Mouse (Mus musculus): ENCODE measurements around the gene Otop2.

Otop2 gene

GRCm38 (mm10) chr11:115298160-115298559 lies 8.8 kb upstream of the Otop2 start:
- DNase-seq (ENCODE audit: low spot score) = no peak

DNA sequence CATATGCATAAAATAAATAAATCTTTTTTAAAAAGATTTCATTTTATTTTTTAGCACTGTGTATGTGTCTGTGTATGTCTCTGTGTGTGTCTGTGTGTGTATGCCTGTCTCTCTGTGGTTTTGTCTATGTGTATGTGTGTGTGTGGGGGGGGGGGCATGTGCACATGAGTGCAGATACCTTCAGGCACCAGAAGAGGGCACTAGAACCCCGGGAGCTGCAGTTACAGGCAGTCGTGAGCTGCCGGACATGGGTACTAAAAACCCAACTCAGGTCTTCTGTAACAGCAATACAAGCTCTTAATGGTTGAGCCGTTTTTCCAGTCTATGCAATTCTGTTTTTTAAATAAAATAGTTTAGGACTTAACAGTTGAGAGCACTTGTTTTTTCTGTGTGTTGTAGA lies 6.2 kb upstream of the Otop2 start:
- no peak for DNase-seq (ENCODE audit: low spot score)

- DNase-seq (ENCODE audit: low spot score) = no peak
These were observed 5.6 kb upstream of the Otop2 start for GRCm38 (mm10) chr11:115301351-115301750.

- no peak for DNase-seq (ENCODE audit: low spot score)
These were observed 3.8 kb upstream of the Otop2 start for GRCm38 (mm10) chr11:115303167-115303566.

DNA sequence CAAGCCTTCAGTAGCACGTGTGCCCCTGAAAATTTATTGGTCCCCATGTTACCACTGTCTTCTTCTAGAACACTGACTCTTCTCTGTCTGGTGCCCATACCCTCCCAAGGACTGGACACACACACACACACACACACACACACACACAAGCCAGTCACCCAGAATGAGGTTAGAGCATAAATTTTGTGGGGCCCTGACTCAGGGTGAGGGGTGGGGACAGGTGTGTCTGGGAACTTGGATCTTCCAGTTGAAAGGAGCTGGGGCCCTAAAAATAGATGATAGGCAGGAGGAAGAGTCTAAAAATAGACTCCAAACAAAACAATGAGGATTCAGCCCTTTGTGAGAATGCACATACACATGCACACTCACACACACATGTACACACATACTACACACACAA lies 1.8 kb downstream of the Otop2 start:
- no peak for DNase-seq (ENCODE audit: low spot score)

- no peak for DNase-seq (ENCODE audit: low spot score)
These were observed 7.3 kb downstream of the Otop2 start for GRCm38 (mm10) chr11:115314249-115314648.

DNA sequence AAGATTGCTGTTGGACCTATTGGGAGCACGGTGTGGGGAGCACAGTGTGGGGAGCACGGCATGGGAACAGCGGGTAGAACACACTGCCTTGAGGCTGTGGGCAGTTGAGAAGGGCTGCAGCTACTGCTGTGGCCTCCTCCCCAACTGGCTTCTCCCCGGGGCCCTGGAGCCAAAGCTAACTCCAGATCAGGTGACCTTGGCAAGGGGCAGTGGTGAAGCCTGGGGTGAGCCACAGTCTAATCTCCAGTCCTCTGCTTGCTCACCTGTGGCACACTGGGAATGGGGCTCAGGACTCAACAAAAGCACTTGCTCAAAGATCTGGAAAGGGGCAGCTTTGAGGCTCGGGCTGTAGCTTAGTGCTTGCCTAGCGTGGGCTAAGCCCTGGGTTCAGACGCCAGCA lies 10.2 kb downstream of the Otop2 start:
- no peak for DNase-seq (ENCODE audit: low spot score)

- DNase-seq (ENCODE audit: low spot score) = no peak
These were observed 11.5 kb downstream of the Otop2 start for GRCm38 (mm10) chr11:115318245-115319027.

DNA sequence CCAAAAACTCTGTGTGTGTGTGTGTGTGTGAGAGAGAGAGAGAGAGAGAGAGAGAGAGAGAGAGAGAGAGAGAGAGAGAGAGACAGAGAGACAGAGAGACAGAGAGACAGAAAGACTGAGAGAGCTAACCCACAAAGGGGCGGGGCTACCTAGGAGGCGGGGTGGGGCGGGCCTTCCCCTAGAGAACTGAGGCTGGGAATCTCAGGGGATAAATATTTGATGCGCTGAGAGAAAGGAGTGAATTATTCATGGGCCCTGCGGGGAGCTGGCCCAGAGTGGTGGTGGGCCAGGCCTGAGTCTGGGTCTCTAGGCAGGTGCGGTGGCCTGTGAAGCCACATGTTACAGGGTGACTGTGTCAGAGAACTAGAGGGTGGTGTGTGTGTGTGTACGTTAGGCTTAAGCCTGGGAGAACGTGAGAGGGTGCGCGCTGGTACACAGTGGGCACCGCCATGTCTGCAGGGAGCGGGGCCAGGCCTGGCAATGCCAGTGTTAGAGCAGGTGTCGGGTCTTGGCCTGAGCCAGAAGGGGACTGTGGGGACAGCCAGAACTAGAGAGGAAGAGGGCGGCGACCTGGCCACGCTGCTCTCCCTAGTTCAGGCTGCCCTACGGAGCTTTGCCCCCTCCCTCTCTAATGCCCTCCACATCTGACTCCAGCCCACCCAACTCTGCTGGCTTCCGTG lies 12.9 kb downstream of the Otop2 start:
- DNase-seq (ENCODE audit: low spot score) = no peak

- no peak for DNase-seq (ENCODE audit: low spot score)
These were observed 15.1 kb downstream of the Otop2 start, which contains the start of gene Ush1g for GRCm38 (mm10) chr11:115321906-115322693. Ush1g (minus strand) TSS chr11:115322041.

DNA sequence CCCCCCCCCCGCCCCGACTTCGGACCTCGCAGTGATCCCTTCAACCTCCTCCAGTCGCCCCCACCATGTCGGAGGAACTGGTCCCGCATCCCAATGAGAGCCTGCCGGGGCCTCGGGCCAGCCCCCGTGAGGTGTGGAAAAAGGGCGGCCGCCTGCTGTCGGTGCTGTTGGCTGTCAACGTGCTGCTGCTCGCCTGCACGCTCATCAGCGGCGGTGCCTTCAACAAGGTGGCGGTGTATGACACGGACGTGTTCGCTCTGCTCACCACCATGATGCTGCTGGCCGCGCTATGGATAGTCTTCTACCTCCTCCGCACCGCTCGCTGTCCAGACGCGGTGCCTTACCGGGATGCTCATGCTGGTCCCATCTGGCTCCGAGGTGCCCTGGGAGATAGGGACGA lies 16.4 kb downstream of the Otop2 start:
- DNase-seq (ENCODE audit: low spot score) = no peak

DNA sequence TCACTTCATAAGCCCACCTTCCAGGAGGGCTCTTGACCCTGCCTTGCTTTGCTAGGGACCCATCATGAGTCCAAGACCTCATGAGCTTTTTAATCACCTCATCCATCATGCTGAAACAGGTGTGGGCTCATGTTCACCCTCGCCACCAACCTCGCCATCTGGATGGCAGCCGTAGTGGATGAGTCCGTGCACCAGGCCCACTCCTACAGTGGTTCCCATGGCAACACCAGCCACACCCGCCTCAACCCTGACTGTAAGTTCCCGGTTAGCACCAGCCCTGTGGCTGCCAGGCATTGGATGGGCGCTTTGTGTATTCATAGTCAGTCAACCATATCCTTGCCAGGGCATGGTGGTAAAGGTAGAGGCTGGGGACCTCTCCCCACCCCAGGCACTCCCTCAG lies 19.8 kb downstream of the Otop2 start:
- no peak for DNase-seq (ENCODE audit: low spot score)

DNA sequence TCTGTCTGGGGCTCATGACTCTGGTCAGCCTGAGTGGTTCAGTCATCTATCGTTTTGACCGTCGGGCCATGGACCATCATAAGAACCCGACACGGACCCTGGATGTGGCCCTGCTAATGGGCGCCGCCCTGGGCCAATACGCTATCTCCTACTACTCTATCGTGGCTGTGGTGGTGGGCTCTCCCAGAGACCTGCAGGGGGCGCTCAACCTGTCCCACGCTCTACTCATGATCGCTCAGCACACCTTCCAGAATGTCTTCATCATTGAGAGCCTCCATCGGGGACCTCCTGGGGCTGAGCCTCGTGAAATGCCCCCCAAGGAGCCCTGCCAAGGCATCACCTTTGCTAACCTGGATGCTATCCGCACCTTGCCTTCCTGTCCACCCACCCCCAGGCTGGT lies 22.4 kb downstream of the Otop2 start:
- DNase-seq (ENCODE audit: low spot score) = no peak

GRCm38 (mm10) chr11:115334531-115334930 lies 27.6 kb downstream of the Otop2 start, which contains the start of gene Otop3:
Otop3 (plus strand) TSS chr11:115334731.
- no peak for DNase-seq (ENCODE audit: low spot score)

DNA sequence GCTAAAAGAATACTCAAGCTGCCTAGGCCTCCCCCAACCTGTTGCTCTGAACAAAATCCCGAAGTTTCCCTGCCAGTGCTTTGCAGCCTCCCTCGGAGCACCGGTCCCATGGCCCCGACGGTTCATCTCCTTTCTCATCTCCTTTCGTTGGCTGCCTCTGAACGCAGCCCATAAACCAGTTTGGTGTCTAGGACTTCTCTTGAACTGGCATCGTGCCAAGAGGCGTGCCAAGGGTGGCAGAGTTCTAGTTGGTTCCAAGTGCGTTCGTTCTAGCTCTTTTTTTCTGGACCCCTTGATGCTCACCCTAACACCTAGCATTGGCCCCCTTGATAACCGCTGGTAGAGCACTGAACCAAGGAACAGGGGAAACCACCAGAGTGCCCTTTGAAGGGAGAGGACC lies 28.3 kb downstream of the Otop2 start:
- DNase-seq (ENCODE audit: low spot score) = no peak

DNA sequence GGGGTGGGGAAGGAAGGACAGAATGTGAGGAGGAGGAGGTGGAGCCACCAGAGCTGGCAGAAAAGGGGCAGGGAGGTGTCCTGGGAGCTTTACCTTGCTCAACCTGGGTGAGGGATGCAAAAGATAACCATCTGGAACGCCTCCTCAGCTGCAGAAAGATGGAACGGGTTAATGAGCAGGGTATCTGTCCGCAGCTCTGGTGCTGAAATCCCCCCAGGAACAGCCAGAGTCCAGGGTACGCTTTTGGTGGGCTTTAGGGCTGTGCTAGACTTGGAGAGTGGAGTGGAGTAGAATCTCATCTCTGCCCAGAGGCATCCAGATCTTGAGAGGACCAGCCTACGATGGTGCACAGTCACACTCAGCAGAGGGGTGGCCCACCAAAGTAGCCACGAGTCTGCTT lies 29.2 kb downstream of the Otop2 start:
- DNase-seq (ENCODE audit: low spot score) = no peak

GRCm38 (mm10) chr11:115337350-115337749 lies 30.4 kb downstream of the Otop2 start:
- DNase-seq (ENCODE audit: low spot score) = no peak

- DNase-seq (ENCODE audit: low spot score) = no peak
These were observed 30.9 kb downstream of the Otop2 start for GRCm38 (mm10) chr11:115337826-115338225.

GRCm38 (mm10) chr11:115341246-115341645 lies 34.3 kb downstream of the Otop2 start:
- DNase-seq (ENCODE audit: low spot score) = no peak

DNA sequence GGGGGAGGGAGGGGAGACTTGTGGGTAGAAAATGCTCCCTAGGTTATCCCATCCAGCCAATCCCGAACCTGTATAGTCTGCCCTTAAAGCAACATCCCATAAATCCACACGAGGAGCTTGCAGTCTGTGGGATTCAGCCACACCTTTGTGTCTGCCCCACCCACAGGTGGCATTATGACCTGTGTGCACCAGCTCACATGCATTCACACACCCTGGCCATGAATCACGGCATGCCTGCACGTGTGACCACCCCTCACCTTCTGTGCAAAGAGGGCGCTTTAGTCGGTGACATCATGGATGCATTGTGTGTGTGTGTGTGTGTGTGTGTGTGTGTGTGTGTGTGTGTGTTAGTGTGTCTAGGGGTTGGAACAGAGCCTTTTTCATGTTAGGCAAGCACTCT lies 34.9 kb downstream of the Otop2 start:
- DNase-seq (ENCODE audit: low spot score) = no peak

GRCm38 (mm10) chr11:115344967-115345366 lies 38.0 kb downstream of the Otop2 start:
- no peak for DNase-seq (ENCODE audit: low spot score)

- no peak for DNase-seq (ENCODE audit: low spot score)
These were observed 38.6 kb downstream of the Otop2 start for GRCm38 (mm10) chr11:115345515-115345914.
